Mouse (Mus musculus) right cerebral cortex, postnatal 25 days (tissue): ENCODE measurements around the gene Ar.

ENCODE experiments used
- DNase-seq: peaks from one replicate; pipeline ENCODE4 v3.0.0; 2022

Gene Ar

DNA sequence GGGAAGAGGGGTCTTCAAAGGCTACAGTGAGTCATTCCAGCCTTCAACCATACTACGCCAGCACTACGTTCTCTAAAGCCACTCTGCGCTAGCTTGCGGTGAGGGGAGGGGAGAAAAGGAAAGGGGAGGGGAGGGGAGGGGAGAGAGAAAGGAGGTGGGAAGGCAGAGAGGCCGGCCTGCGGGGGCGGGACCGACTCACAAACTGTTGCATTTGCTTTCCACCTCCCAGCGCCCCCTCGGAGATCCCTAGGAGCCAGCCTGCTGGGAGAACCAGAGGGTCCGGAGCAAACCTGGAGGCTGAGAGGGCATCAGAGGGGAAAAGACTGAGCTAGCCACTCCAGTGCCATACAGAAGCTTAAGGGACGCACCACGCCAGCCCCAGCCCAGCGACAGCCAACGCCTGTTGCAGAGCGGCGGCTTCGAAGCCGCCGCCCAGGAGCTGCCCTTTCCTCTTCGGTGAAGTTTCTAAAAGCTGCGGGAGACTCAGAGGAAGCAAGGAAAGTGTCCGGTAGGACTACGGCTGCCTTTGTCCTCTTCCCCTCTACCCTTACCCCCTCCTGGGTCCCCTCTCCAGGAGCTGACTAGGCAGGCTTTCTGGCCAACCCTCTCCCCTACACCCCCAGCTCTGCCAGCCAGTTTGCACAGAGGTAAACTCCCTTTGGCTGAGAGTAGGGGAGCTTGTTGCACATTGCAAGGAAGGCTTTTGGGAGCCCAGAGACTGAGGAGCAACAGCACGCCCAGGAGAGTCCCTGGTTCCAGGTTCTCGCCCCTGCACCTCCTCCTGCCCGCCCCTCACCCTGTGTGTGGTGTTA, at the start of gene Ar:
Gene Ar, plus strand, starts transcription at position 239 of the 812 bp plus-strand sequence.
- DNase-seq = no peak

DNA sequence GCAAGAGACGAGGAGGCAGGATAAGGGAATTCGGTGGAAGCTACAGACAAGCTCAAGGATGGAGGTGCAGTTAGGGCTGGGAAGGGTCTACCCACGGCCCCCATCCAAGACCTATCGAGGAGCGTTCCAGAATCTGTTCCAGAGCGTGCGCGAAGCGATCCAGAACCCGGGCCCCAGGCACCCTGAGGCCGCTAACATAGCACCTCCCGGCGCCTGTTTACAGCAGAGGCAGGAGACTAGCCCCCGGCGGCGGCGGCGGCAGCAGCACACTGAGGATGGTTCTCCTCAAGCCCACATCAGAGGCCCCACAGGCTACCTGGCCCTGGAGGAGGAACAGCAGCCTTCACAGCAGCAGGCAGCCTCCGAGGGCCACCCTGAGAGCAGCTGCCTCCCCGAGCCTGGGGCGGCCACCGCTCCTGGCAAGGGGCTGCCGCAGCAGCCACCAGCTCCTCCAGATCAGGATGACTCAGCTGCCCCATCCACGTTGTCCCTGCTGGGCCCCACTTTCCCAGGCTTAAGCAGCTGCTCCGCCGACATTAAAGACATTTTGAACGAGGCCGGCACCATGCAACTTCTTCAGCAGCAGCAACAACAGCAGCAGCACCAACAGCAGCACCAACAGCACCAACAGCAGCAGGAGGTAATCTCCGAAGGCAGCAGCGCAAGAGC, 1.3 kb downstream of the Ar start:
- peak; percentile 36 for DNase-seq

DNA sequence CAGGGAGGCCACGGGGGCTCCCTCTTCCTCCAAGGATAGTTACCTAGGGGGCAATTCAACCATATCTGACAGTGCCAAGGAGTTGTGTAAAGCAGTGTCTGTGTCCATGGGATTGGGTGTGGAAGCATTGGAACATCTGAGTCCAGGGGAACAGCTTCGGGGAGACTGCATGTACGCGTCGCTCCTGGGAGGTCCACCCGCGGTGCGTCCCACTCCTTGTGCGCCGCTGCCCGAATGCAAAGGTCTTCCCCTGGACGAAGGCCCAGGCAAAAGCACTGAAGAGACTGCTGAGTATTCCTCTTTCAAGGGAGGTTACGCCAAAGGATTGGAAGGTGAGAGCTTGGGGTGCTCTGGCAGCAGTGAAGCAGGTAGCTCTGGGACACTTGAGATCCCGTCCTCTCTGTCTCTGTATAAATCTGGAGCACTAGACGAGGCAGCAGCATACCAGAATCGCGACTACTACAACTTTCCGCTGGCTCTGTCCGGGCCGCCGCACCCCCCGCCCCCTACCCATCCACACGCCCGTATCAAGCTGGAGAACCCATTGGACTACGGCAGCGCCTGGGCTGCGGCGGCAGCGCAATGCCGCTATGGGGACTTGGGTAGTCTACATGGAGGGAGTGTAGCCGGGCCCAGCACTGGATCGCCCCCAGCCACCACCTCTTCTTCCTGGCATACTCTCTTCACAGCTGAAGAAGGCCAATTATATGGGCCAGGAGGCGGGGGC, 2.0 kb downstream of the Ar start:
- no peak for DNase-seq

DNA sequence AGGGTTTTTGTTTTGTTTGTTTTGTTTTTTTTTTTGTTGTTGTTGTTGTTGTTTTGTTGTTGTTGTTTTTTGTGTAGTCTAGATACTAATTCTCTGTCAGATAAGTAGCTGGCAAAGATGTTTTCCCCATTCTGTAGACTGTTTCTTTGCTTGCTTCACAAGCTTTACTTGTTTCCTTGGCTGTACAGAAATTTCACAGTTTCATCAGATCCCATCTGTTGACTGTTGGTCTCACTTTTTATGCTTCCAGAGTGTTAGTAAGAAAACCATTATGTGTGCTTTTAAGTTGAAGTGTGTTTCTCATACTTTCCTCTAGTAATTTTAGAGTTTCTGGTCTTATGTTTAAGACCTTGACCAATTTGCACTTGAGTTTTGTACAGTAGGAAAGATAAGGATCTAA, 41.2 kb downstream of the Ar start:
- DNase-seq = no peak

DNA sequence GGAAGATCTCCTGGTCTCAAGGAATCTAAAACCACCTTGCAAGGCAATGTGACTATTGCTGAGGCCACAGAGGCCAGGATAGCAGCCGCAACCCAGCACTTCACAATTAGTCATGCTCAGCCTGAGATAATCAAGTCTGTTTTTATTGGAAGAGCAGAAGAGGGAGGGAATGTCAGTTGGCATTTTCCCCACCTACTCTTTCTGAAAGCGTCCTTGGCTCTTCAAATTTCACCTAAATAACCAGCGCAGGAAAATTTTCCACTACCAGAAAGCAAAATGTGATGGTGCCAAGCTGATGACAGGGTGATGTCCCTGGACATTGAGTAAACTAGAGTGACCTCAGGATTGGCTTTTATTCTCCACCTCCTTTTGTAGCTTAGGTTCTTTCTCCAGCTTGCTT, 57.2 kb downstream of the Ar start:
- DNase-seq = no peak

DNA sequence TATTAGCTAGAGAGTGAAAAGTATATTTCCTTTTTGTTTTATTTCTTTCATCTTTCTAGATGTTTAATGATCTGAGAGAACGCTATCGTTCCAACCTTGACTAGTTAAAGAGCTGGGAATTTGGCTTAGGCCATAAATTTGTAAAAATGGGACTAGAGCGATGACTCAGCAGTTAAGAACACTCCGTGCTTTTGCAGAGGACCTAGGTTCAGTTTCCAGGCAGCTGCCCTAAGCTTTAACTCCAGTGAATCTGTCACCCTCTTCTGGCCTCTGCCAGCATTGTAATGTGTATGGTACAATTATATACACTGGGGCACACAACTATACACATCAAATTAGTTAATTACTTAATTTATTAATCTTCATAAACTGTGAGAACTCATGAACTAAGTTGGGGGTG, 58.6 kb downstream of the Ar start:
- no peak for DNase-seq

DNA sequence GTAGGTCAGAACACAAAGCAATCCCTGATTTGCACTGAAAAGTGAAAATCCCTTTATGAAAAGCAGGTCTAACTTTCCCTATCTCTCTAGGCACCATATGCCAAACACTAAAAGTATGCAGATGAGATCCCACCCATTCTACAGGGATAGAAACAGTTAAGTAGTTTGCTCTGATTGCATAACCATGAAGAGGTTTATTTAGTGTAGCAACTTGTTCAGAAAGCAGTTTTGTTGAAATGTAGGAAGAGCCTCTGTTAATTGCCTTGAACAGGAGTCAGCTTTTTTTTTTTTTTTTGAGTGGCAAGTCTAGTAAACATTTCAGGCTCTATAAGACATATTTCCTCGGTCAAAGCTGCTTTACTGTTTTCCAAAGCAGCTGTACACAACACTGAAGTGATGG, 67.5 kb downstream of the Ar start:
- no peak for DNase-seq

DNA sequence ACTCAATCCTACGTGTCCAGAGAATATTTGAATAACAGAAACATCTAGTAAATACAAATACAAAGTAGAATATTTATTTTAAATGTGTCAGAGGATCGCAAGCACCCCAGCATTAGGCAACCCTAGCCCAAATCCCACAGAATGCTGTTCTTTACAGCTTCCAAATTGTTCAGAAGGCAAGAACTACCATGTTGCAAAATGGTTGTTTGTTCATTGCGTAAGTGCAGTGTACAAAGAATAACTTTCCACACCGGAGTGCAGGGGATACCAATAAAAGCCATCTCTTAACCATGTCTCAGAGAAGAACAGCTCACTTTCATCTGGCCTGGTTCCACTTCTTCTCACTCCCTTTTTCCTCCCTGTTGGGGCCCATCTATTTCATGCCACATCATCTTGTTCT, 90.4 kb downstream of the Ar start:
- DNase-seq = no peak

DNA sequence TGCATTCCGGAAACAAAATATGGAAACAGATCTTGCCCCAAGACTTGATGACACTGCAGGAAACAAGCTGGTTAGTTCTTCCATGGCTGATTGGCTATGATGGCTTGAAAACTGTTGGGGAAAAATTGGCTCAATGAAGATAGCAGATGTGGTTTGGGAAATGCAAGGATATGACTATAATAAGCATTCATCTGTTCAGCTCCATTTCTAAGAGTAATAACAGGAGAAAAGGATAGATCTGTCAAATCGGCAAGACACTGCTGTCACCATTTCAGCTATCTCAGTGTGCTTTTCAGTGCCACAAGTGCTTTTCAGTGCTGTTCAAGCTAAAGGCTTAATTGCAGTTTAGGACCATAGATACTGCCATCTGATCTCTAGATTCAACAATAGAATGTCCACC, 96.5 kb downstream of the Ar start:
- DNase-seq = no peak

DNA sequence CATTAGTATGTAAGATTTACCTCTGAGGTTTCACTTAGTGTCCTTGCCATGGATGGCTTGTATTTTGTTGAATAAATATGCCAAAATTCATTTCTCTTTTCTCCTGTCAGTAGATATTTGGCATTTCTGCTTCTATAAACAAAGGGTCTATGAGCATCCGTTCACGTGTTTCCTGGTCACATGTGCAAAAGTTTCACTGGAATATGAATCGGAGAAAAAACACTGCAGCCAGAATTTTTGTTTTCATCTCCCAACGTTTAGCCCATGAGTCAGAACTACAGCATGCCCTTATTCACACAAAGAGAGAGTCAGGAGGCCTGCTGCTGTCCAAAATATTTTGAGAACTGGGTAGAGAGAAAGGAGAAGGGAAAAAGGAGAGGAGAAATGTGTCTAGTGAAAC, 99.8 kb downstream of the Ar start:
- no peak for DNase-seq

DNA sequence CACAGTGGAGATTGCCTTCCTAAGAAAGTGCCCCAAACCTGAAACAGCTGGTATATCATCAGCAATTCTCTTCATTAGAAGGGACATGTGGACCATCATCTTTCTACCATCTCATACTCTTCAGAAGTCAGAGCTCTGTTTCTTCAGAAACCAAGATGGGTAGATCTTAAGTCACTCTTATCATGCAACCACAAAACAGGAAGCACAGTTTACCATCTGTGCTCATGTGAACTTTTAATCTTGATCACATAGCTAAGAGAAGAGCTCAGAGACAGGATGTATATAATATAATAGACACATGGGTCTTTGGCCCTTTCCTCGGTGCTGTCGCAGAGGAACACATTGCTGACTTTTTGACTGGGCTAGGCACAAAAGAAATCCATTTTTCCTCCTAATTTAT, 111.1 kb downstream of the Ar start:
- no peak for DNase-seq

DNA sequence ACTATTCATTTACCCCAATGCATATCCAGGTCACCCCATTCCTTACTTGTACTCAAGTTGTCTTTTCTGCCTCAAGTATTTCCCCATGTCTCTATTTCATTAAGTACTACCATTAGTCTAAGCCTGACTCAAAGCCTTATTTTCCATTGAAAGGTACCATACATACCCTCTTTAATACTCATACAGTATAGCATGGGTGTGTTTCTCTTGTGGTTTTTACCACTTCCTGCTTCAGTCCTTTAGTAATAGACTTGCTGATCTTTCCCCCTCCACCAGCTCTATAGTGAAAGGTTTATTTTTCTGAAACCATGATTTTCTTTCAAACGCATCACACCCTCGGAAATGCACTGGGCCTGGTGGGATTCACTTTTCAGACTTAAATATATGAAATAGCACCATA, 117.2 kb downstream of the Ar start:
- no peak for DNase-seq

DNA sequence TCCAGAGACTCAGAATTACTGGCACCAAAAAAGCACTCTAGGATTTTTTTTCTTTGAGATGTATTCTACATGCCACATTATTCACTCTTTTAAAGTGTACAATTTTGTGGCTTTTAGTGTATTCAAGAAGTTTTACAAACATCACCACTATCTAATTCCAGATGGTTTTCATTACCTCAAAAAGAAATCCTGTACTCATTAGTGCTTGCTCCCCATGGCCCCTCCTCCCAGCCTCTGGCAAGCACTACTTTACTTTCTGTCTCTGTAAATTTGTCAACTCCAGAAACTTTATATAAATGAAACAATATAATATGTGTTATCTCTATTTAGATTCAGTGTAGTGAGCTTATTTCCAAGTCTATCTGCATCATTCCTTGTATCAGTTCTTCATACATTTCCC, 122.8 kb downstream of the Ar start:
- no peak for DNase-seq

DNA sequence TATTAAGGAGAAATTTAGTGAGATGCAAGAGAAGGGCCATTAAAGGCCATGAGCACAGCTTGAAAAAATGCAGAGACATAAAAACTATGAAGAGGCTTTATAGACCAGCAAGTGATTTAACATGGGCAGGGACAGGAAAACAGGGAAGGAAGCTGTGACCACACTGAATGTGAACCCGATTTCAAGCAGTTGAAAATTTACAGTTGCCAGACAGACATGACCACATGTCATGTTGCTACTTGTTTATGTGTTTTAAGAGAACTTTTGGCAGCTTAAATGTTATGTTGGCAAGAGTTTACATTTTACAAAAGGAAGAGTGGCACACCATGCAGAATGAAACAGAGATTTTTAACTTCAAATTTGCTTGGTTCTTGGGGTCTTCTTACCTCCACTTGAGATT, 143.2 kb downstream of the Ar start:
- no peak for DNase-seq

DNA sequence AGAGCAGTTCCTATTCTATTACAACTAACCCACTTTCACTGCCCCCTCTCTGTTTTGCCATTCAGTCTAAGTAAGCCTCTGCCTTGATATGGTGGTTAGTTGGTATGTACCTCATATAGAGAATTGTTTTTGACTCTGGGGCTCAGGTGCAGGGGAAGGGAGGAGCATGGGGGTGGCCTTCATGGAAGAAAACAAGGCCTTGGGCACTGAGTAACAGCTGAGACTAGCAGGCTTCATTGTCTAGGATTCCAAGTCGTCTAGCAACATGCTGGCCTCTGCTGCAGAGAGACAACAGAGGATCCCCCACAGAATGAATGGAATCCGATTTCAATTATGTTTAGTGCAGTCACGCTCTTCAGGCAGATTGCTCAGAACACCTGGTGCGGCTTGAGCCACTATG, 152.1 kb downstream of the Ar start:
- no peak for DNase-seq

DNA sequence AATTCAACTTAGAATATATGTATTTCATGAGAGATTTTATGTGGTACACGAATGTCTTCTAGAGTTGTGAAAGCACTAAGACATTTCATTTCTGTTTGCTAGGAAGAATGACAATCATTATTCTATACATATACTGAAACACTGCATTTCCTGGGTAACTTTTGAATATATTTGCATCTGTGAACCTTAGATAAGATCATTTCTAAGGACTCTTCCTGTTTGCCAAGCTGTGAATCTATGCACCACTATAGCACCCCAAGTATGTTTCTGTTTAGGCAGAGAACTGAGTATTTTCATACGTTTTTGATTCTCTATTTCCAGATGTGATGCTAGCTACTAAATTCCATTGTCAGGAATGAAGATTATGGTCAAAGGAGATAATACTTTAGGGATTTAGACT, 153.4 kb downstream of the Ar start:
- DNase-seq = no peak

DNA sequence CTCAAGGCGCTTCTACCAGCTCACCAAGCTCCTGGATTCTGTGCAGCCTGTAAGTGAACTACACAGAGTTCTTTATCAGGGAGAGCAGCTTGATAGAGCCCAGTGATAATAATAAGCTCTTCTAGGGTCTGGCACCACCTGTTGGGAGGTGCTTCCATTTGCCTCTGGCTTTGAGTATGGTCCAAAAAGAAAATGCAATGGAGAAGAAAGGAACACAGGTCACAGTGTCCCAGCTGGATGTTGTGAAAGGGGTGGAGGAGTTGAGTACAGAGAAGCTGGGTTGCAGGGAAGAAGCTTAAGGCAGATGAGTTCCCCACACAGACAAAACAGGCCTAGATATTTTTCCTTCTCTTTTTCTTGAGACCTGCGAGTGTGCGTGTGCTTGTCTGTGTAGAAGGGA, 167.4 kb downstream of the Ar start:
- no peak for DNase-seq

DNA sequence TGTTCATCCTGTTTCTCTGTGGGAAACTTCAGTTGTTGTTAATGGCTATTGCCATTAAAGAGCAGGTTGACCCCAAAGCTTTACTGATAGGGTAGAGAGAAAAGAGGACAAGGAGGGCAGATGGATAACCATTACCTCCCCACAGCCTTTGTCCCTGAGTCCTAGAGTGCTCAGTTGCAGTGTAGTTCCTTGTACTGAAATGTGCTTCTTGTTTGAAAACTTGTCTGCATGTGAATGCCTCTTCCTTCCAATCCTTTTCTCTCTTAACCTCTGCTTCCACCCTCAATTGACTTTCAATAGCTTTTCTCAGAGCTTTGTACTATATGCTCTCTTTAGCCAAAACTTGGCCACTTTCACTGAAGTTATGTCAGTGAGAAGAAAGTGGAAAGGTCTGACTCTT, 168.9 kb downstream of the Ar start:
- no peak for DNase-seq

DNA sequence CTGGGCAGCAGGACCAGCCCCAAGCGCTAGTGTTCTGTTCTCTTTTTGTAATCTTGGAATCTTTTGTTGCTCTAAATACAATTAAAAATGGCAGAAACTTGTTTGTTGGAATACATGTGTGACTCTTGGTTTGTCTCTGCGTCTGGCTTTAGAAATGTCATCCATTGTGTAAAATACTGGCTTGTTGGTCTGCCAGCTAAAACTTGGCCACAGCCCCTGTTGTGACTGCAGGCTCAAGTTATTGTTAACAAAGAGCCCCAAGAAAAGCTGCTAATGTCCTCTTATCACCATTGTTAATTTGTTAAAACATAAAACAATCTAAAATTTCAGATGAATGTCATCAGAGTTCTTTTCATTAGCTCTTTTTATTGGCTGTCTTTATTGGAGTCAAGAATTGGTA, 174.5 kb downstream of the Ar start:
- no peak for DNase-seq

DNA sequence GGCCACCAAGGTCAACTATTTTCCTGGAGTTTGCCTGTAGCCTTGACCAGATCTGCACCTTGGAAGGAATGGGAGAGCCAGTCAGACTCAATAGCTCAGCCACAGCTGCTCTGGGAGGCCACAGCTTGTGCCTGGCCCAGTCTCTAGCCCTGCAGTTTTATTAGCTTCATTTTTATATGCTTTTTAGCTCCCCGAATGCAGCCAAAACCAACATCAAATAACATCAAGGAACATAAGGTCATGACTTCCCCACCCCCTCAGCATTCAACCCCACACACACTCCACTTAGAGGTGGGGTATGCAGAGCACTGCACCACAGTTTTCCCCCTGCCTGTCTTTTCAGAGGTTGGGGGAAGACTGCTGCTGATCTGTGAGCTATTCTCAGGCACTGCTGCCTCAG, 198.9 kb downstream of the Ar start:
- DNase-seq = no peak

DNA sequence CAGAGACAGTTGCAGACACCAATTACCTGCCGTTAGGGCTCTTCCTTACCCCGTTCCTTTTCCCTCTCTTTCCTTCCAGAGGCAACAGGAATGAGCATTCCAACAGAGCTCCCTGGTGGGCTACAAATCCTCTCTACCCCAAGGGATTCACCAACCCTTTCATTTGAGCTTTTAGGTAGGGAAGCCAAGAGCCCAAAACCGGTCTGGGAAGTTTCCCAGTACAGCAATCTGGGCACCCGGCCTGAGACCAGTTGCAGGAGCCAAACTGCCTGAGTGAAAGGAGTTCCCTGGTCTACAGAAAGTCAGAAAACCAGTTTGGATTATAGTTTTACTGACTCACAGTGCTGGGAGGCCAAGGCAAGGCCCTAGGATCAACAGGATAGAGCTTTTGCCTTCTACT, 199.5 kb downstream of the Ar start:
- DNase-seq = no peak
